Mouse (Mus musculus): ENCODE data around the gene Shroom4. TPM values are rescaled to one million over a fixed set of nuclear protein-coding genes. Genes with fewer than 3 reads are reported as not detected.

Shroom4 gene
- polyA plus RNA-seq, 2 experiments from 2014 or later: not detected

- no peak for ATAC-seq
These were observed 96.7 kb downstream of the Shroom4 start for GRCm38 (mm10) chrX:6496374-6496773.

- no peak for ATAC-seq
These were observed 102.2 kb downstream of the Shroom4 start for GRCm38 (mm10) chrX:6501850-6502249.

- no peak for ATAC-seq
These were observed 117.6 kb downstream of the Shroom4 start for GRCm38 (mm10) chrX:6517217-6517616.

GRCm38 (mm10) chrX:6518421-6518820 lies 118.8 kb downstream of the Shroom4 start:
- no peak for ATAC-seq

GRCm38 (mm10) chrX:6522935-6523334 lies 123.3 kb downstream of the Shroom4 start:
- no peak for ATAC-seq

GRCm38 (mm10) chrX:6536636-6537035 lies 137.0 kb downstream of the Shroom4 start:
- no peak for ATAC-seq

GRCm38 (mm10) chrX:6537689-6538088 lies 138.0 kb downstream of the Shroom4 start:
- ATAC-seq: no peak

- ATAC-seq: no peak
These were observed 165.4 kb downstream of the Shroom4 start for GRCm38 (mm10) chrX:6565066-6565465.

- no peak for ATAC-seq
These were observed 174.9 kb downstream of the Shroom4 start for GRCm38 (mm10) chrX:6574511-6574910.

- no peak for ATAC-seq
These were observed 177.3 kb downstream of the Shroom4 start for GRCm38 (mm10) chrX:6577001-6577400.

GRCm38 (mm10) chrX:6580671-6581070 lies 181.0 kb downstream of the Shroom4 start:
- no peak for ATAC-seq

- ATAC-seq: no peak
These were observed 181.5 kb downstream of the Shroom4 start for GRCm38 (mm10) chrX:6581181-6581580.

- ATAC-seq: no peak
These were observed 183.0 kb downstream of the Shroom4 start for GRCm38 (mm10) chrX:6582646-6583045.

- no peak for ATAC-seq
These were observed 194.5 kb downstream of the Shroom4 start for GRCm38 (mm10) chrX:6594183-6594582.

GRCm38 (mm10) chrX:6654024-6654423 lies 254.4 kb downstream of the Shroom4 start:
- ATAC-seq: no peak

- ATAC-seq: no peak
These were observed 259.2 kb downstream of the Shroom4 start for GRCm38 (mm10) chrX:6658820-6659324.

Other genes with a start within 250 kb of the Shroom4 start
- not detected for gene Nudt10, start 226.8 kb upstream of the Shroom4 start, polyA plus RNA-seq (2017; shearing (Covaris generic))
- not detected for gene Bmp15, start 79.1 kb upstream of the Shroom4 start, polyA plus RNA-seq (2017; shearing (Covaris generic))

Data from CD4-positive, CD25-positive, alpha-beta regulatory T cell, adult 4 months (primary cell).